Mouse (Mus musculus) liver, adult 2 months (tissue): ENCODE results near the gene Ocln.

Experiments used
- CTCF ChIP-seq: fragments of 200-500 bp; IDR thresholded peaks from 2 replicates; pipeline ENCODE4 v1.5.1; 2011; ENCODE audit warnings: low read depth, low read length, control low read depth
- POLR2A ChIP-seq: fragments of 200-500 bp; IDR thresholded peaks from 2 replicates; pipeline ENCODE4 v1.6.1; 2011; ENCODE audit warnings: low read length, control low read depth; ENCODE audit not compliant: insufficient read depth; ENCODE audit errors: extremely low read depth

DNA sequence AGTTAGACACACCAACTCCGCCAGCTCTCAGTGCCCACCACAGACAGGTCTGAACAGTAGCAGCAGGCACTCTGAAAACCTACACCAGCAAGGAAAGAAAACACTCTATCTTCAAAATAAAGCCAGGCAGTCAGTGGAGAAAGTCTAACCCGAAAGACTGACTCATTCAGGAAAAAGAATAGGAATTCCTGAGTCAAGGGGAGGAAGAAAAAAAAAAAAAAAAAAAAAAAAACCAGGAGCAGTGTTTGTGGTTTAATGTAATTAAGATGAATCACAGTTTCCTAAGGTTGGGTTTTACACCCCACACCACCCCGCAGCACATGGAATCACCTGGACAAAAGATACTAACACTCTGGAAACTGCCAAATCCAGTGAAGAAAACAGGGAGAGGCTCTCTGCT, 16.4 kb downstream of the Ocln start:
- TF ChIP-seq CTCF (no peak), POLR2A (no peak)
